Mouse (Mus musculus) thymus, postnatal 10 days (tissue): ENCODE results near the gene B3galt1.

Experiments
- DNase-seq, 2 experiments: peaks; one replicate each; pipeline ENCODE4 v3.0.0; 2021; ENCODE audit warnings: low spot score in 2 of 2

Gene B3galt1

GRCm38 (mm10) chr2:67948408-67948807 is 382.7 kb downstream of the B3galt1 start:
- DNase-seq = no peak

GRCm38 (mm10) chr2:67956182-67956581 is 390.5 kb downstream of the B3galt1 start:
- no peak for DNase-seq

GRCm38 (mm10) chr2:67957561-67957960 is 391.9 kb downstream of the B3galt1 start:
- no peak for DNase-seq

- DNase-seq = no peak
These were observed 395.0 kb downstream of the B3galt1 start for GRCm38 (mm10) chr2:67960711-67961110.

- no peak for DNase-seq
These were observed 403.1 kb downstream of the B3galt1 start for GRCm38 (mm10) chr2:67968812-67969211.

GRCm38 (mm10) chr2:67971091-67971490 is 405.4 kb downstream of the B3galt1 start:
- DNase-seq = no peak

GRCm38 (mm10) chr2:67971576-67971975 is 405.9 kb downstream of the B3galt1 start:
- DNase-seq = no peak

- no peak for DNase-seq
These were observed 410.1 kb downstream of the B3galt1 start for GRCm38 (mm10) chr2:67975764-67976163.

- DNase-seq = no peak
These were observed 410.8 kb downstream of the B3galt1 start for GRCm38 (mm10) chr2:67976488-67976887.

- DNase-seq = no peak
These were observed 412.1 kb downstream of the B3galt1 start for GRCm38 (mm10) chr2:67977620-67978262.

GRCm38 (mm10) chr2:67983563-67983962 is 417.9 kb downstream of the B3galt1 start:
- DNase-seq = no peak

GRCm38 (mm10) chr2:67985133-67985532 is 419.5 kb downstream of the B3galt1 start:
- DNase-seq = no peak

- DNase-seq = no peak
These were observed 427.8 kb downstream of the B3galt1 start for GRCm38 (mm10) chr2:67993421-67993820.

- no peak for DNase-seq
These were observed 437.4 kb downstream of the B3galt1 start for GRCm38 (mm10) chr2:68003091-68003490.

GRCm38 (mm10) chr2:68005210-68005609 is 439.5 kb downstream of the B3galt1 start:
- DNase-seq = no peak

GRCm38 (mm10) chr2:68005711-68006110 is 440.0 kb downstream of the B3galt1 start:
- no peak for DNase-seq

GRCm38 (mm10) chr2:68011336-68011735 is 445.7 kb downstream of the B3galt1 start:
- DNase-seq = no peak

- no peak for DNase-seq
These were observed 454.6 kb downstream of the B3galt1 start for GRCm38 (mm10) chr2:68020251-68020680.

- no peak for DNase-seq
These were observed 456.0 kb downstream of the B3galt1 start for GRCm38 (mm10) chr2:68021541-68022152.

GRCm38 (mm10) chr2:68028811-68029210 is 463.1 kb downstream of the B3galt1 start:
- DNase-seq = no peak

GRCm38 (mm10) chr2:68034711-68035110 is 469.0 kb downstream of the B3galt1 start:
- DNase-seq = no peak

- no peak for DNase-seq
These were observed 475.1 kb downstream of the B3galt1 start for GRCm38 (mm10) chr2:68040752-68041151.

GRCm38 (mm10) chr2:68052481-68052880 is 486.8 kb downstream of the B3galt1 start:
- no peak for DNase-seq

GRCm38 (mm10) chr2:68053243-68053642 is 487.6 kb downstream of the B3galt1 start:
- DNase-seq = no peak
